Mouse (Mus musculus) spleen, postnatal 36 days (tissue): ENCODE results near the gene Pnkd.

Experiments used
- DNase-seq, 2 experiments: peaks; one replicate each; pipeline ENCODE4 v3.0.0; 2022; ENCODE audit warnings: low spot score in 2 of 2, mixed read lengths in 1 of 2

Pnkd gene

DNA sequence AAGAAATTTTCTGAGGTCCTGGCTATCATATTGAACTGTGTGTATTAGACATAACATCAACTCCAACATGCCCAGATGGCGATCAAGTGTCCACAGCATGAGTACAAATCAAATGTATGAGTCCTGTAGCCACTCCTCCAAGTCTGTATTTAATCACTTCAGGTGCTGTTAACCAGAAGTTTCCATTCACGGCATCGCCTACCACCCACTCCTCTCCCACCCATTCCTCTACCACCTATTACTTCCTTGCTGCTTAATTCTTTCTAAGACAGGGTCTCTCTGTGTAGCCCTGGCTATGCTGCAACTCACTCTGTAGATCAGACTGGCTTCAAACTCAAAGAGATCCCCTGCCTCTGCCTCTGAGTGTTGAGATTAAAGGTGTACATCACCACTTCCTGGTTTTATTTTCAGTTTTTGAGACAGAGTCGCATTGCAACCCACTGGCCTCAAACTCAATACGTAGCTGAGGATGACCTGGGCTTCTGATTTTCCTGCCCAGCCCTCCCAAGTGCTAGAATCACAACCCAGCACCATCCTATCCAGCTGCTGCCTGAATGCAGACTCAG is 75.3 kb downstream of the Pnkd start:
- no peak for DNase-seq

DNA sequence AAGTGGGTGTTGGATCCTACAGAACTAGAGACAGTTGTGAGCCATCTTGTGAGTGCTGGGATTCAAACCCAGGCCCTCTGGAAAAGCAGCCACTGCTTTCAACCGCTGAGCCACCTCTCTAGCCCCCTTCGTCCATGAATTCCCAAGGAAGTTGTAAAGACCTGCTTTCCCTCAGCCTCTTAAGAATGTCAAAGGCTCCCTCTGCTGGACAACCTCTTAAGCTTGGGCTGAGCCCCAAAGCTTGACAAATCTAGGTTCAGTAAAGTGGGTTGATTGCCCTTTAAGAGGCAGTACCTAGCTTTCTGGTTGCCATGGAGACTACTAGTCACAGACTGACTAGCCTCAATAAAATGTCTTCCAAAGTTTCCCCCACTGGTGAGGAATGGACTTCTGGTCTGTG is 77.1 kb downstream of the Pnkd start, which contains the start of gene Catip:
Gene Catip, plus strand, starts transcription at position 297 of the 400 bp plus-strand sequence.
- peak; percentile 36 to 53 for DNase-seq

DNA sequence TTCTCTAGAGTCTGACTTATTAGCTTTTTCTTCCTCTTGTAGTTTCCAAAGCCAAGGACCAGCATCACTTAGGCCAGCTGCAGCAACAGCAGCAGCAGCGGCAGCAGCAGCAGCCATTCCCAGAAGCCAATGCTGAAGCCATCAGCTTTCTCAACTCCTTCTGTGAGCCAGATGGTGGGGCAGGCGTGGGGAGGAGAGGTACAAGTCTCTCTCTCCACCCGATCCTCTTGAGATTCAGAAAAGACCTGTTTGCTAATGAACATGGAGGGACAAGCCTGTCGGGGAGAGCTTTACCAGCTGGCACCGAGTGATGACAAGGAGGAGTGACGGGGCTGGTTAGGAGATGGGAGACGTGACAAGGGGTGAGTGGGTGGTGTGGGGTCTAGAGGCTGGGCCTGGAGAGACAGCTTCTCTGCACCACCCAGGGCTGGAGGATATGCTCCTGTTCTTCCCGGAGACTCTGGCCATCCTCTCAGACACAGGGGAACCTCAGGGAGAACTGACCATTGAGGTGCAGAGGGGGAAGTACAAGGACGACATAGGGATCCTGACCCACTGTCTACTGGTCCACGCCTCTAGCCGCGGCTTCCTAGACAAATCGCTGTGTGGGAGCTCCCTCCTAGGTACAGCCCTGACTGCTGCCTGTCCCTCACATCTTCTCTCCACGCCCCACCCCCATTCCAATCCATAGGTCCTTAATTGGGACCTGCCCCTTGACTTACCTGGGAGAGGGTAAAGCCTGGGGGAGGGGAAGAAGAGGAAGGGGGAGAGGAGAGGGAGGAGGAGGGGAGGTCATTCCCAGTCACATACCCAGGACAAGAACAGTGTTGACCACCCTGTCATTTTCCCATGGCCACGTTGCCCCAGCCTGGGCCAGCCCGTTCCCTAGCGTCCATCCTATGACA is 77.8 kb downstream of the Pnkd start:
- no peak for DNase-seq

DNA sequence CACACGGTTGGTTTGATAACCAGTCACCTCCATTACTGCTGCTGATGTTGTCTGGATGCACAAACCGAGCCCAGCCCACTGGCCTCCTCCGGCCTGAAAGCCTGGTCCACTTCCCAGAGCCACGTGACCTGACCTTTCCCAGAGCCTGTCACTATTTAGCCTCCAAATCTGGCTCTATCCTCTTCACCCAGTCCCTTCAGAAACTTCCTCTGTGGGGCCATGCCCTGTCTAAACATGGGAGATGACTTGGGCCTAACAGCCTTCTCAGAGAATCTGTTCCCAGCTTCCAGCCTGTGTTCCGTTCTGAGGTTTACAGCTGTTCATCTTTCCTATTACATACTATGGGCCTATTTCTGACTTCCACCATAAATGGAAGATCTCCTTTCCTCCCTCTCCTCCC is 78.7 kb downstream of the Pnkd start:
- DNase-seq = no peak

DNA sequence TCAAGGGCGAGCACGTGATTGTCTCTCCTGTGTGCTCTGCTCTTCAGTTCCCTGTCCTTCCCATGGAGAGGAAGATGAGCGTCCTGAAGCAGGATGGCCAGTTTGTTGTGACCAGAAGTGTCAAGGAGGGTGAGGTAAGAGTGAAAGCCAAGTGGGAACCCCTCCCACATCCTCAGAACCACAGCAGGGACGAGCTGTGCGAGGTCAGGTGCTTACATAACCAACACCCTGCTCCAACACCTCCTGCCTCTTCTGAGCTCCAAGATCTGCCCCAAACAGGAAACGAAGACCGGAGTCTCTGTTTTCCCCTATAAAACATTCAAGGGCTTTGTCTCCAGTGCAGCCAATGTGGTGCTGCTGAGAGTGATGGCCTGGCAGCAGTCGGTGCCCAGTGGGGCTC is 79.5 kb downstream of the Pnkd start:
- no peak for DNase-seq

DNA sequence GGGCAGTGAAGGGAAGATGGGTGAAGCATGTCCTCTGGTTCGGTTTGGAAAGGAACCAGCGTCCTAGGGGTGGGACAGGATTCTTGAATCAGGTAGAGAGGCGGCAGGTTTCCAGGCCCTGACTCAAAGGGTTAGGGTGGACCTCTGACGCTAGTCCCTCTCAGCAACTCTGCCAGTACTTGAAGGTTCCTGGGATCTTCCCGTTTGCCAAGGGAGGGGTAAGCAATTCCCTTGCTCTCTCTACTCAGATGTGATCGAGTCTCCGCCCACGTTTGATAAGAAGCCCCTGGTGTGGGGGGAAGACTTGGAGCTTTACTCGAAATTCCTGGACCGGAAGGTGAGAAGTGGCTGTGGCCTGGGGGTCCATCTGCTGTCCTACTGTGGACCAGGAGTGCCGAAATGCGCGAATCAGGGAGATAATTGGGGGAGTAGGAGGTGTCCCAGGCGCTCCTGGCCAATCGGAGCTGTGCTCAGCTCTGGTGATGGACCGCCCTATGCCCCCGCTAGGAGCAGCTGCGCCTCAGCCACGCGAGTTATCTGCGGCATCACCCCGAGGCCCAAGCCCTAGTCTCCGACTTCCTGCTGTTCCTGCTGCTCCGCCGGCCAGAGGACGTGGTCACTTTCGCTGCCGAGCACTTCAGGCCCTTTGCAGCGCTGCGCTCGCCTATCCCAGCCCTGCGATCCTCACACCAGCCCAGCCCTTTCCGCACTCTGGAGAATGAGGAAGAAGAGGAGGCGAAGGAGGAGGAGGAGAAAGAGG is 83.3 kb downstream of the Pnkd start:
- DNase-seq = peak in 1 of 2 experiments; percentile 38

DNA sequence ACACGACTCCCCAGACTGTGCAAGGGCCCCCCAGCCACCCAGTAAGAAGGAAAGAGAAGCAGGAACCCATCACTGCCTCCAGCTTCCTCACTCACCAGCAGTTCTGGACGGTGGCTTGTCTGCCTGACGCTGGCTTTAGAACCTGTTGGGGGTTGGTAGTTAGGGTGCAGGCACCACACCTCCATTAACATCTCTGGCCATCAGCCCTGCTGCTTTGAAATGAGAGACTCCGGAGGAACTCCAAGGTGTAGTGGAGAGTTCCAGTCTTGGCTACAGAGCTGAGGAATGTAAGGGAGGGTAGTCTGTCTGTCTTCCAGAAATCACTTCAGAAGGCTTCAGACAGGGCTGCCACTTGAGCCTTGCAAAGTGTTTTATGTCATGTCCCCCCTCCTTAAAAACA is 85.3 kb downstream of the Pnkd start:
- no peak for DNase-seq

DNA sequence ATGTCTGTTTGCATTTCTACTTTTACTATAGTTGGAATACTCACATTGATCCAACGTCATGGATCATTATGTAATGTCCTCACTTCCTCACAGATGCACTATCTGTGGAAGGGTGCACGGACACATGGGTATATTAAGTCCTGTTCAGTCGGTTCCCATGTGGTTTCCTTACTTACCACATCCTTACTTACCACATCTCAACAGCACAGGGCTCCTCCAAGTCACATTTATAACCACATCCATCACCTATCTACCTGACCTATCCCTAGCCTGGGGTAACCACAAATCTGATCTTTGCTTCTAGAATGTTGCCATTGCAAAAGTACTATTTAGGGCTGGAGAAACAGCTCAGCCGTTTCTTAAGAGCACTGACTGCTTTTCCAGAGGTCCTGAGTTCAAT is 88.6 kb downstream of the Pnkd start:
- DNase-seq = no peak

DNA sequence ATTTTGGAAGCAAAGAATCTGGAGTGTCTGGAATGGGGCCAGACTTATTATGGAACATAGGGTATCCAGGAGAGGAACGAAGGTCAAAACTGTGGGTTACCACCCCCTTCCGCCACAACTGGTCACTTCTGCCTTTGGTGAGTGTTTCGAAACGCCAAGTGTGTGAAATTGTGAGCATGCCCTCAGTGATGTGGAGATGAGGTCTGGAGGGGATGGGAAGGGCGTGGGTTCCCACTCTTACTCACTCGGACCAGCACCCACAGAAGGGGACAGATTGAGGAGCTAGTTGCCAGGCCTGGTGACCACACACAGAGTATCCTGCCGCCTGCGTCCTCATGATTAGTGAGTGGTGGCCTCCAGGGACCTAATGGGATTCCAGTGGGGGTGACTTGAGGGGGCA is 90.2 kb downstream of the Pnkd start, which contains the start of gene Slc11a1:
Gene Slc11a1, plus strand, starts transcription at position 216 of the 400 bp plus-strand sequence.
- peak in 1 of 2 experiments; percentile 51 for DNase-seq

DNA sequence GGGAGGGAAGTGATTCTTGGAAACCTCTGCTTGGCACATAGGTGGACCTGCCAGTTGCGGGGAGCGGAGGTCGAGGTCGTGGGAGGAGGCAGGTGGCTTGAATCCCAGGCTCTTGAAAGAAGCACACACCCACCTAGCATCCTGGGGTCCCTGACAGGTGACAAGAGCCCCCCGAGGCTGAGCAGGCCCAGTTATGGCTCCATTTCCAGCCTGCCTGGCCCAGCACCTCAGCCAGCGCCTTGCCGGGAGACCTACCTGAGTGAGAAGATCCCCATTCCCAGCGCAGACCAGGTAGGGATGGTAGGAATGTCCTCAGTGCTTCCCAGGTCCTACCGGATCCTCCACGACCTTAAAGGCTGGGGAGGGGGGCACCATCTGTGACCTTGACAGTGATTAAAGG is 90.8 kb downstream of the Pnkd start:
- DNase-seq = no peak

DNA sequence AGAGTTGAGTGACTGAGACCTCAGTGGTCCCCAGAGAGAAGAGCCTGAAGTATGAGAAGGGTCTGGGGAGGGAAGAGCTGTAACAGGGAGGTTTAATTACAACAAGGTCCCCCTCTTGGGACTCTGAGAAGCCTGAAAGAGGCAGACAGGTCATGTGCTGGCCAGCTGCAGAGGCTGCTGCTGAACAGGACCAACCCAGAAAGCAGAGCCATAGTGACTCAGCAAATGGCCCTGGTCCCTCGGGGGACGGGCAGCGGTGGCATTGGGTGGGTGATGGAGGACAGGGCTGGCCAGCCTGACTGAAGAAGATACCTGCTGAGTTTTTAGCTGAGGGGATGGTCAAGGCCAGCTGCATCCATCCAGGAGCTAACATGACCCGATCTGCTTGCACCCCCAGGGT is 91.7 kb downstream of the Pnkd start:
- no peak for DNase-seq

DNA sequence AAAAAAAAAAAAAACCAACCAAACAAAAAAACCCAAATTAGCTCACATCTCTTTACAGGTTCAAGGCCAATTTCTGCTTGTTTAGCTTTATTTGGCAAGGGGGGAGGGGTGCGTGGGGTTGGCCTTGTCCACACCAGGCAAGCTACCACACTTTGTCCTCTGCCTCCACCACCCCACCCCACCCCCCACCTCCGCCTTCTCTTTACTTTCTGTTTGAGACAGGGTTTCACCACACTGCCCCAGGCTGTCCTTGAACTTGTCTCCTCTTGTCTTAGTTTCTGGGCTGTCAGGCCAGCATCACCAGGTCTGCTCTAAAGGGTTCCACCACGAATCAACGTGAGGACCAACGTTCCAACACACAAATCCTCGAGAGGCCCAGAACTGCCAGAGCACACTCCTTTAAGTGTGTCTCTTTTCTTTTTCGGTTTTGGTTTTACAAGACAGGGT is 94.4 kb downstream of the Pnkd start:
- DNase-seq = no peak

DNA sequence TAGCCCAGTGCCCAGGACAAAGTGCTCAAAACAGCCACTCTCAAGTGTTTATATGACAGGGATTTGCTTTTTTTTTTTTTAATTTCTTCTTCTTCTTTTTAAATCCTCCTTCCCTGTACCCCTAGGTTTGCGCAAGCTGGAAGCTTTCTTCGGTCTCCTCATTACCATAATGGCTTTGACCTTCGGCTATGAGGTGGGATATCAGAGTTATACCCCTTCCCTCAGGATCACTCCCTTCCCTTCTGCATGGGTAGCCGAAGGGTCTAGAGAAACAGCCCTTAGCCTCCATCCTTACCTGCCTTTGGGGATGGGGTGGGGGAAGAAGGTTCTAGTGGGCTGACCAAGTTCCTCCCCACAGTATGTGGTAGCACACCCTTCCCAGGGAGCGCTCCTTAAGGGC is 95.8 kb downstream of the Pnkd start:
- DNase-seq = no peak

DNA sequence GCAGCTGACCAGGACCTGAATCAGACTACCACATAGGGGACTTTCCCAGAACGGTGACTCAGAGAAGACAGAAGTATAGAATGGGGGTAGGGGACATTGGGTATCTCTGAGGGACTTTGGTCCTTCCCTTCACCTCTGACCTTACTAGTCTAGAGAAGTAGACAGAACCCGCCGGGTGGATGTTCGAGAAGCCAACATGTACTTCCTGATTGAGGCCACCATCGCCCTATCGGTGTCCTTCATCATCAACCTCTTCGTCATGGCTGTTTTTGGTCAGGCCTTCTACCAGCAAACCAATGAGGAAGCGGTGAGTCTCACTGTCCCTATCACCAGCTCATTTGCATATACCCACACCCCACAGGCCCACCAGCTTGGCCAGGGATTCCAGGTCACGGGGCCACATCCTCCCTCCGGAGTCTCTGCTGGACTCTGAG is 96.9 kb downstream of the Pnkd start:
- no peak for DNase-seq

DNA sequence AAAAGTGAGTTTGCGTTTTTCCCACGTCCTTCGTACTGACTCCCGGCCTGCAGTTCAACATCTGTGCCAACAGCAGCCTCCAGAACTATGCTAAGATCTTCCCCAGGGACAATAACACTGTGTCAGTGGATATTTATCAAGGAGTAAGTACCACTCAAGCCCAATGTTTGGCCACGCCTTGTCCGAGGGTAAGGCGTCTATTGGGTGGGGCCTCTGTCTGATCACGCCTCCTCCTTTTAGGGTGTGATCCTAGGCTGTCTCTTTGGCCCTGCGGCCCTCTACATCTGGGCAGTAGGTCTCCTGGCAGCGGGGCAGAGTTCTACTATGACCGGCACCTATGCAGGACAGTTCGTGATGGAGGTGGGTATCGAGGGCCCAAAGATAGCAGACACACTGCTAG is 98.7 kb downstream of the Pnkd start:
- no peak for DNase-seq

DNA sequence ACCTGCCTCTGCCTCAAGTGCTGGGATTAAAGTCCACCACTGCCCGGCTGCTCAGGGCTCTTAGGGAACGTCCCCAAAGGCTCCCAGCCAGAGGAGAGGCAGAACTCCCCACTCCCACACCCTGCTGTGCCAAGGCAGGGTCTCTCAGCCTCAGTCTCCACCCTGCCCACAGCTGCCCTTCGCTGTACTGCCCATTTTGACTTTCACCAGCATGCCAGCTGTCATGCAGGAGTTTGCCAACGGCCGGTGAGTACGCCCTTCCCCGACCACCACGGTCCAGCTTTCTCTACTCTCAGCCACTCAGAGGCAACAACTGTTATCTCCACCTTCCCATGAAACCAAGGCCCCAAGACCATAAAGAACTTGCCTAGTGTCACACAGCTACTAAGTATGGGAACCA is 99.8 kb downstream of the Pnkd start:
- DNase-seq = no peak

DNA sequence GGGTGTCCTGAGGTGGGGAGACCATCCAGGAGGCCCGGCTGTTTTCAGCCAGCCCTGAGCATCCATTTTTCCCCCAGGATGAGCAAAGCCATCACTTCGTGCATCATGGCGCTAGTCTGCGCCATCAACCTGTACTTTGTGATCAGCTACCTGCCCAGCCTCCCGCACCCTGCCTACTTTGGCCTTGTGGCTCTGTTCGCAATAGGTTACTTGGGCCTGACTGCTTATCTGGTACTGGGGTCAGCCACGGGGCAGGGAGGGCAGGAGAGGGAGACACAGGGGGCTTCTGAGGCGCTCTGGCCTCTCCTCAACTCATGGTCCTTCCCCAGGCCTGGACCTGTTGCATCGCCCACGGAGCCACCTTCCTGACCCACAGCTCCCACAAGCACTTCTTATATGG is 100.3 kb downstream of the Pnkd start:
- no peak for DNase-seq

DNA sequence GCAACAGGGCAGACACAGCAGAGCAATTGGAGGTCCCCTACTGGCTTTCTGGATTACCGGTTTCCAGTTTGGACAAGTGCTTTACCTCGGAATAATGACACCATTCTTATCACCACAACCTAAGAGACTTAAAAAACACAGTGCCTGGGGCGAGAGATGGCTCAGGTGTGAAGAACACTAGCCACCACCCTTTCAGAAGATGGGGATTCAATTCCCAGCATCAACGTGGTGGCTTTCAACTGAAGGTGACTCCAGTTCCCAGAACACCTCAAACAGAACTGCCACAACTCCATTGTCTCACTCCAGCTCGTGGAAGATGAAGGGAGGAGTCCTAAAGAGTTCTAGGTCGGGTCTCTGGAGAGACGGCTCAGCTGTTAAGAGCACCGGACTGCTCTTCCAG is 100.8 kb downstream of the Pnkd start:
- no peak for DNase-seq

DNA sequence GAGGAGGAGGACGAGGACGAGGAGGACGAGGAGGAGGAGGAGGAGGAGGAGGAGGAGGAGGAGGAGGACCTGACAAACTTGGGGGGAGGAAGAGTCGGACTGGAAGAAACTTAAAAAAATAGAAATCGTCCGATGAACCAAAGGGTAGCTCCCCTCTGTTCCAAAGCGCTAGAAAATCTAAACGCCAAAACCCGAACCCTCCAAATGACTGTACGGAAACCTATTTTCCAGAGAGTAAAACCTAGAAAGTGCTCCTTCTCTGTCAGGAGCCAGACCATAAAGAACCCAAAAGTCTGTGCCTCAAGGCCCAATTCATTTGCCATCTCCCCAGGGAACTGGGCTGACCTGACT is 101.6 kb downstream of the Pnkd start:
- DNase-seq = no peak

DNA sequence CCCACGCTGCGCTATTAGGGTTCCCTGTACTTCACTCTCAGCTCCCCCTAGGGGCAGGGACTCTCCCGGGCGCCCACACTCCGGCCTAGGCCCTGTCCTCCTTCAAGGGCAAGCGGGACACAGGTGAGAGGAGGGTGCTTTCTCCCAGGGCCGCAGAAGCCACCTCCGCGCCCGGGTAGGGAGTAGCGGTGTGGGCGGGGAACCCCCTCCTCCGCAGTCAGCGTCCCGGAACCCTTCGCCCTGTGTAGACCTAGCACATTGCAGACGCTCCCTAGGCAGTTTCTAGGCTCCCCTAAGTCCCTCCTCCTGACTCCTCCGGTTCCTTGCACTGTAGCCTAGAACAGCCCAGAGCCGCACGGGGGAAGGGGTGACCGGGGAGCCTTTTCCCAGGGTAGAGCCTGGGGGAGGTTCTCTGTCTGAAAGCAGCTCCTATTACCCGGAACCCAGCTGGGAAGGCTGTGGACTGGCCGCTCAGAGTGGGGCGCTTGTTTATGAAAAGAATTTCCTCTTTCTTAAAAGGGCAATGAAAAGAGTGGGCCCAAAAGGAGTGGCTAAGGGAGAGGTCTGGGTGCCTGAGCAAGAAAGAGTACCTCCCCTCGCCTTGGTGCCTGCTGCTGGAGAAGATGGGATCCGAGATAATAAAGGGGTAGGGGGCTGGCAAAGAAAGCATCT is 102.1 kb downstream of the Pnkd start:
- DNase-seq = peak; percentile 91

DNA sequence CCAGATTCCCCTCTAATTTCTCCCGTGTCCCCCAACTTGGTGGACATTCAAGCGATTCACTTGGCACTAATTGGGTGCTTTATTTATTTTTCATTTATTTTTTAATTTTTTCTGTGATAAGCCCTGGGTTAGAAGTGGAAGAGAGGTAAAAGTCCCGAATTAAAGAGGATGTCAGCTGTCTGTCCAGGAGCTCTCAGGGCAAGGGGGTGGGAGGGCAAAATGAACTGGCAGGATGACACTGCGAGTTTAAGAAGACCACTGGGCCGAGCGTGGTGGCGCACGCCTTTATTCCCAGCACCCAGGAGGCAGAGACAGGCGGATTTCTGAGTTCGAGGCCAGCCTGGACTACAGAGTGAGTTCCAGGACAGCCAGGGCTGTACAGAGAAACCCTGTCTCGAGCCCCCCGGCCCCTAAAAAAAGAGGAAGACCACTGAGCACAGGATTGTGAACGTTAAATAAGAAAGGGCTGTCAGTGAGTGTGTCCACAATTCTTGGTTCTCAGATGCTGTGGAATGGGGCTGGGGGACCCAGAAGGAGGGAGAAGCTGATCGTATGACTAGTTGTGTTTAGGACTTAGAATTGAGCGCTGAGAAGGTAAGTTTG is 102.8 kb downstream of the Pnkd start:
- no peak for DNase-seq
